Mouse (Mus musculus): Measurements from ENCODE around the gene Ypel4. TPM values are rescaled to one million over a fixed set of nuclear protein-coding genes. Genes with fewer than 3 reads are reported as not detected.

Gene Ypel4
- polyA plus RNA-seq, 1 experiment: 13.6 TPM

GRCm38 (mm10) chr2:84777706-84778105 lies 43.8 kb downstream of the Ypel4 start:
- Histone ChIP-seq H3K27ac (ENCODE audit: control insufficient read depth, insufficient read depth, low read depth, low read length) (no peak overlapping the region), H3K4me1 (ENCODE audit: control insufficient read depth, insufficient read depth, low read length) (peaks cover 5% of the 10 kb centered on the region), H3K4me3 (ENCODE audit: control insufficient read depth, low read depth, low read length) (no peak overlapping the region)

GRCm38 (mm10) chr2:84779210-84779609 lies 45.4 kb downstream of the Ypel4 start:
- H3K4me1 ChIP-seq (ENCODE audit: control insufficient read depth, insufficient read depth, low read length): peaks cover 5% of the 10 kb centered on the region
- no peak overlapping the region for H3K4me3 ChIP-seq (ENCODE audit: control insufficient read depth, low read depth, low read length)
- no peaks in the 10 kb centered on the region for H3K36me3 ChIP-seq (ENCODE audit: control insufficient read depth, insufficient read depth, low read length)
- no peak overlapping the region for H3K27ac ChIP-seq (ENCODE audit: control insufficient read depth, insufficient read depth, low read depth, low read length)
- TF ChIP-seq CTCF (IDR thresholded peaks at IDR 0.05; ENCODE audit: control insufficient read depth, insufficient read depth, insufficient replicate concordance, low read depth, low read length) (peak; percentile 21; the same call in 1 of the 2 replicates), POLR2A (IDR thresholded peaks at IDR 0.05; ENCODE audit: control insufficient read depth, low read depth, low read length) (no peak)
- H3K27me3 ChIP-seq (ENCODE audit: control insufficient read depth, insufficient read depth, low read length): no peaks in the 10 kb centered on the region

More at GRCm38 (mm10) chr2:84777706-84778105, 43.8 kb downstream of the Ypel4 start:
- TF ChIP-seq CTCF (IDR thresholded peaks at IDR 0.05; ENCODE audit: control insufficient read depth, insufficient read depth, insufficient replicate concordance, low read depth, low read length): no peak
- TF ChIP-seq POLR2A (IDR thresholded peaks at IDR 0.05; ENCODE audit: control insufficient read depth, low read depth, low read length): no peak
- H3K36me3 ChIP-seq (ENCODE audit: control insufficient read depth, insufficient read depth, low read length): no peaks in the 10 kb centered on the region
- H3K27me3 ChIP-seq (ENCODE audit: control insufficient read depth, insufficient read depth, low read length): no peaks in the 10 kb centered on the region

GRCm38 (mm10) chr2:84783315-84783714 lies 49.5 kb downstream of the Ypel4 start:
- no peaks in the 10 kb centered on the region for H3K27me3 ChIP-seq (ENCODE audit: control insufficient read depth, insufficient read depth, low read length)
- no peak overlapping the region for H3K4me3 ChIP-seq (ENCODE audit: control insufficient read depth, low read depth, low read length)
- no peak overlapping the region for H3K27ac ChIP-seq (ENCODE audit: control insufficient read depth, insufficient read depth, low read depth, low read length)
- H3K36me3 ChIP-seq (ENCODE audit: control insufficient read depth, insufficient read depth, low read length): no peaks in the 10 kb centered on the region
- H3K4me1 ChIP-seq (ENCODE audit: control insufficient read depth, insufficient read depth, low read length): no peaks in the 10 kb centered on the region
- no peak for TF ChIP-seq POLR2A (IDR thresholded peaks at IDR 0.05; ENCODE audit: control insufficient read depth, low read depth, low read length)
- TF ChIP-seq CTCF (IDR thresholded peaks at IDR 0.05; ENCODE audit: control insufficient read depth, insufficient read depth, insufficient replicate concordance, low read depth, low read length): no peak

GRCm38 (mm10) chr2:84783840-84784566 lies 50.1 kb downstream of the Ypel4 start:
- Histone ChIP-seq H3K4me1 (ENCODE audit: control insufficient read depth, insufficient read depth, low read length) (no peaks in the 10 kb centered on the region), H3K36me3 (ENCODE audit: control insufficient read depth, insufficient read depth, low read length) (no peaks in the 10 kb centered on the region), H3K27ac (ENCODE audit: control insufficient read depth, insufficient read depth, low read depth, low read length) (no peak overlapping the region), H3K4me3 (ENCODE audit: control insufficient read depth, low read depth, low read length) (no peak overlapping the region), H3K27me3 (ENCODE audit: control insufficient read depth, insufficient read depth, low read length) (no peaks in the 10 kb centered on the region)
- no peak for TF ChIP-seq CTCF (IDR thresholded peaks at IDR 0.05; ENCODE audit: control insufficient read depth, insufficient read depth, insufficient replicate concordance, low read depth, low read length)
- TF ChIP-seq POLR2A (IDR thresholded peaks at IDR 0.05; ENCODE audit: control insufficient read depth, low read depth, low read length): no peak

Other genes with a start within 250 kb of the Ypel4 start
- 19.9 and 24.3 TPM in 2 replicates for gene Ctnnd1, start 83.3 kb upstream of the Ypel4 start, polyA plus RNA-seq (2012; rRNA removed)
- 4.1 and 4.2 TPM in 2 replicates for gene Btbd18, start 75.0 kb upstream of the Ypel4 start, polyA plus RNA-seq (2012; rRNA removed)
- 13.5 and 16.3 TPM in 2 replicates for gene Selenoh, start 63.3 kb upstream of the Ypel4 start, polyA plus RNA-seq (2012; rRNA removed)
- not detected in 2 replicates for gene Gm28635, start 56.0 kb upstream of the Ypel4 start, polyA plus RNA-seq (2012; rRNA removed)
- gene Med19, start 55.7 kb upstream of the Ypel4 start, polyA plus RNA-seq (2012; rRNA removed): 11.8 and 14.3 TPM in 2 replicates
- 86.0 and 89.0 TPM in 2 replicates for gene Tmx2, start 54.9 kb upstream of the Ypel4 start, polyA plus RNA-seq (2012; rRNA removed)
- gene Zdhhc5, start 18.9 kb upstream of the Ypel4 start, polyA plus RNA-seq (2012; rRNA removed): 234 and 236 TPM in 2 replicates
- 27.6 and 32.8 TPM in 2 replicates for gene Clp1, start 6.7 kb upstream of the Ypel4 start, polyA plus RNA-seq (2012; rRNA removed)
- 0.21 and 0.26 TPM in 2 replicates for gene Gm19426, start 9.6 kb downstream of the Ypel4 start, polyA plus RNA-seq (2012; rRNA removed)
- 40.5 and 53.4 TPM in 2 replicates for gene Serping1, start 41.4 kb downstream of the Ypel4 start, polyA plus RNA-seq (2012; rRNA removed)
- 2.2 and 2.3 TPM in 2 replicates for gene Ube2l6, start 64.8 kb downstream of the Ypel4 start, polyA plus RNA-seq (2012; rRNA removed)
- 3.0 and 3.4 TPM in 2 replicates for gene Smtnl1, start 88.6 kb downstream of the Ypel4 start, polyA plus RNA-seq (2012; rRNA removed)
- gene Timm10, start 92.9 kb downstream of the Ypel4 start, polyA plus RNA-seq (2012; rRNA removed): 23.3 and 28.5 TPM in 2 replicates
- 0.63 and 1.00 TPM in 2 replicates for gene Slc43a1, start 104.8 kb downstream of the Ypel4 start, polyA plus RNA-seq (2012; rRNA removed)
- 2.4 and 2.7 TPM in 2 replicates for gene Rtn4rl2, start 152.7 kb downstream of the Ypel4 start, polyA plus RNA-seq (2012; rRNA removed)
- gene Slc43a3, start 202.5 kb downstream of the Ypel4 start, polyA plus RNA-seq (2012; rRNA removed): 4.6 and 4.8 TPM in 2 replicates
- not detected in 2 replicates for gene Prg2, start 246.4 kb downstream of the Ypel4 start, polyA plus RNA-seq (2012; rRNA removed)

All from testis, adult 2 months (tissue).